Mouse (Mus musculus): Measurements from ENCODE around the gene Fndc11. TPM values are rescaled to one million over a fixed set of nuclear protein-coding genes. Genes with fewer than 3 reads are reported as not detected.
A peak's percentile ranks its signal among the peaks of the same experiment; 100 is the strongest.

Gene Fndc11
- polyA plus RNA-seq, 1 experiment from 2014 or later, result not detected

DNA sequence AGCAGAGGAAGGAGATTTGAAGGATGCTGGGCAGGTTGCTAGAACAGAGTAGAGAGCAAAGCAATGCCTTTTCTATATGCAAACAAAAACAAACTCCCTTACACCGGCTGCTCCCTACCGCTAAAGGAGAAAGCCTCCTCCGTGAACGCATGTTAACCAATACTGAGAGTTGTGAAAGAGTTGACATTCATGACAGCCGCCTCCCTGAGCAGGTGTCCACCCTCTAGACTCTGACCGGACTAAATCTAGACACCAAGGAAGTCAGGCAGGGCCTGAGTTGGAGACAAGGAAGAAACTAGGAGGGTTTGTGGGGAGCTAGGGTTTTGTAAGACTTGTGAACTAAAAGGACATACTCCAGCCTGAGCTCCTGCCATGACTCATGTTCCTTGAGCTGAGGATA, 16.9 kb upstream of the Fndc11 start:
- ATAC-seq (replicated peaks; ENCODE audit: insufficient number of reproducible peaks, low FRiP score, low TSS enrichment, low read depth) (no peak), DNase-seq (ENCODE audit: low spot score) (no peak)
- H3K9me3 ChIP-seq (replicated peaks; ENCODE audit: control insufficient read depth, low read length), result no peaks in the 10 kb centered on the region
- no peak overlapping the region for H3K9ac ChIP-seq (replicated peaks; ENCODE audit: low read length)
- H3K4me1 ChIP-seq (ENCODE audit: control insufficient read depth, insufficient read depth, low read length), result no peaks in the 10 kb centered on the region
- H3K4me3 ChIP-seq (ENCODE audit: low read depth, low read length), result no peak overlapping the region
- no peaks in the 10 kb centered on the region for H3K36me3 ChIP-seq (replicated peaks; ENCODE audit: control insufficient read depth, insufficient read depth, low read depth, low read length)
- no peak overlapping the region for H3K27ac ChIP-seq (replicated peaks; ENCODE audit: low read depth, low read length)
- H3K27me3 ChIP-seq (ENCODE audit: control insufficient read depth, insufficient read depth, low read length), result no peaks in the 10 kb centered on the region
- H3K4me2 ChIP-seq (ENCODE audit: low read depth, low read length), result no peak overlapping the region
- 81% methylated on average over 6 of the region's 6 CpGs for WGBS

DNA sequence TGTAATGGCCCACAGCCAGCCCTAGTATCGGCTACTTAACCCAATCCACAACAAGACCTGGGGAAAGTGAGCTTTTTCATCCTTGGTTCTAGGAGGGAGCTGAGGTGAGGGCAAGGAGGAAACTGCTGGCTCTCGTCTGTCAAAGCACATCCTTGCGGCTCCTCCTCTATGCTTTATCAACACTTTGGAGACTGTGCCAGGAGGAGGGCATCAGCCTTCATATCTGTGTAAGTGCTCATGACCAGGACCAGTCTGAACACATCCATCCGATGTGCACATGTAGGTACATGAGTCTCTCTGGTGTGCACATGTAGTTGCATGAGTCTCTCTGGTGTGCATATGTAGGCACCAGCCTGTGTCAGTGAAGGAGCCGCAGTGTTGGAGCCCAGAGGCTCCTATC, 14.1 kb upstream of the Fndc11 start:
- DNase-seq (ENCODE audit: low spot score), result no peak
- H3K4me2 ChIP-seq (ENCODE audit: low read depth, low read length), result no peak overlapping the region
- no peaks in the 10 kb centered on the region for H3K36me3 ChIP-seq (replicated peaks; ENCODE audit: control insufficient read depth, insufficient read depth, low read depth, low read length)
- no peaks in the 10 kb centered on the region for H3K9me3 ChIP-seq (replicated peaks; ENCODE audit: control insufficient read depth, low read length)
- H3K4me1 ChIP-seq (ENCODE audit: control insufficient read depth, insufficient read depth, low read length), result no peaks in the 10 kb centered on the region
- no peak overlapping the region for H3K4me3 ChIP-seq (ENCODE audit: low read depth, low read length)
- H3K9ac ChIP-seq (replicated peaks; ENCODE audit: low read length), result no peak overlapping the region
- no peak for ATAC-seq (replicated peaks; ENCODE audit: insufficient number of reproducible peaks, low FRiP score, low TSS enrichment, low read depth)
- 0 out of 2 replicates have a peak, but pooled peaks cover 2% of the 10 kb centered on the region for H3K27me3 ChIP-seq (ENCODE audit: control insufficient read depth, insufficient read depth, low read length)
- no peak overlapping the region for H3K27ac ChIP-seq (replicated peaks; ENCODE audit: low read depth, low read length)
- 80% methylated on average over 5 of the region's 5 CpGs for WGBS

- Histone ChIP-seq H3K4me3 (ENCODE audit: low read depth, low read length) (no peak overlapping the region), H3K27ac (replicated peaks; ENCODE audit: low read depth, low read length) (no peak overlapping the region), H3K4me2 (ENCODE audit: low read depth, low read length) (no peak overlapping the region), H3K9me3 (replicated peaks; ENCODE audit: control insufficient read depth, low read length) (no peaks in the 10 kb centered on the region), H3K4me1 (ENCODE audit: control insufficient read depth, insufficient read depth, low read length) (no peaks in the 10 kb centered on the region), H3K36me3 (replicated peaks; ENCODE audit: control insufficient read depth, insufficient read depth, low read depth, low read length) (no peaks in the 10 kb centered on the region), H3K9ac (replicated peaks; ENCODE audit: low read length) (no peak overlapping the region), H3K27me3 (ENCODE audit: control insufficient read depth, insufficient read depth, low read length) (peaks cover 2% of the 10 kb centered on the region; the same call in 1 of the 2 replicates)
- WGBS, result 80% methylated on average over 9 of the region's 9 CpGs
- ATAC-seq (replicated peaks; ENCODE audit: insufficient number of reproducible peaks, low FRiP score, low TSS enrichment, low read depth) (no peak), DNase-seq (ENCODE audit: low spot score) (no peak)
Observed at GRCm38 (mm10) chr2:181206118-181206517, 13.7 kb upstream of the Fndc11 start.

DNA sequence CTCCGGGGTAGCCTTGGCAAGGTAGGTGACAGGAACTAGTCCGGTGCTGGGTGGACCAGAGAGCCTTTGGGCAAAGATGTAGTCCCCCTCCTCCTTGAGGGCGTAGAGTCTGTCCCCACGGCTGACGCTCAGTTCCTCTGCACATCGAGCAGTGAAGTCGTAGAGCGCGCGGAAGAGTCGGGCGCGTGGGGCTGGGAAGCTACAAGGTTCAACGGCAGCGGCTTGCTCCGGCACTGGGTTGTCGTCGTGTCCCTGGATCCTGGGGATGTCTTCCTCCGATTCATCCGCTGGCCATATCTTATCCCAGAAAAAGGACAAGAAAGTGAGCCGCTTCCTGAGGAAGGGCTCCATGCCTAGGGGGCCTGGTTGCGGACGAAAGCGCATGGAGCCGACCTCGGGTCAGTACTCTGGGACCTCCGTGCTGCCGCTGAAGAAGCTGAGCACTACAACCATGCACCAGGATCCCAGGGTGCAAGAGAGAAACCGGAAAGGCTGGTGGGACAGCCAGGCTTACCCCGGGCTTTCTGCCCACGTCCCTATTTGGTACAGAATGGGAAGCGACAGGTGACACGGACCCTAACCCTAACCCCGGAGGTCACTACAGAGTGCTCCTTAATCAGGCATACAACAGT, 7.3 kb upstream of the Fndc11 start:
- H3K36me3 ChIP-seq (replicated peaks; ENCODE audit: control insufficient read depth, insufficient read depth, low read depth, low read length), result no peaks in the 10 kb centered on the region
- WGBS, result 3% methylated on average over 34 of the region's 34 CpGs
- no peak overlapping the region for H3K27ac ChIP-seq (replicated peaks; ENCODE audit: low read depth, low read length)
- H3K9me3 ChIP-seq (replicated peaks; ENCODE audit: control insufficient read depth, low read length), result no peaks in the 10 kb centered on the region
- peak overlapping the region; percentile 26 for H3K4me3 ChIP-seq (ENCODE audit: low read depth, low read length)
- H3K27me3 ChIP-seq (ENCODE audit: control insufficient read depth, insufficient read depth, low read length), result peaks cover 18% of the 10 kb centered on the region
- peak; percentile 13 for DNase-seq (ENCODE audit: low spot score)
- peaks cover 5% of the 10 kb centered on the region for H3K4me1 ChIP-seq (ENCODE audit: control insufficient read depth, insufficient read depth, low read length)
- no peak overlapping the region; the same call in 1 of the 2 replicates for H3K9ac ChIP-seq (replicated peaks; ENCODE audit: low read length)
- H3K4me2 ChIP-seq (ENCODE audit: low read depth, low read length), result peak overlapping the region; percentile 50
- peak; percentile 15; the same call in 1 of the 2 replicates for ATAC-seq (replicated peaks; ENCODE audit: insufficient number of reproducible peaks, low FRiP score, low TSS enrichment, low read depth)

DNA sequence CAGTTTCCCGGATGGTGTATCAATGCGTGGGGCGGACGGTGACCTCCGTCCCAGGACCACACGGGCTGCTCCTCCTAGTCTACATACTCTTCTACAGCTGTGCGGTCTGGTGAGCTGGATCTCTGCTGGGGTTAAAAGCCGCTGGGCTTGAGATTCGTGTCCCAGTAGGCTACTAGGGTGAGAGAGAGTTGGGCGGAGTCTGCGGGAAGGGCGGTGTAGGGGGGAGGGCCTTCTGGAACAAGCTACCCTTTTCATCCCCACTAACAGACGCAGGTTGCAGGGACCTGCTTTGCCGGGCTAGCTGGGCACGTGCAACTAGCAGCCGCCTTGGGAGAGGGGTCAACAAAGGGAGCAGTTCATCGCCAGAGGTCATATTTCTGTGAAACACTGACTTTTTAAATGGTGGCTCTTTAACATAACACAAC, 6.8 kb upstream of the Fndc11 start, which contains the start of gene Srms:
Gene Srms (minus strand): TSS at position 165 of the 425 bp plus-strand sequence.
- no peaks in the 10 kb centered on the region for H3K9me3 ChIP-seq (replicated peaks; ENCODE audit: control insufficient read depth, low read length)
- H3K27ac ChIP-seq (replicated peaks; ENCODE audit: low read depth, low read length), result no peak within 1 kb of the TSS
- H3K4me1 ChIP-seq (ENCODE audit: control insufficient read depth, insufficient read depth, low read length), result peaks cover 5% of the 10 kb centered on the region
- peak within 1 kb of the TSS; percentile 50 for H3K4me2 ChIP-seq (ENCODE audit: low read depth, low read length)
- WGBS, result under 1% methylated on average over 17 of the region's 17 CpGs
- peak; percentile 42 for DNase-seq (ENCODE audit: low spot score)
- peak; percentile 69; the same call in 1 of the 2 replicates for ATAC-seq (replicated peaks; ENCODE audit: insufficient number of reproducible peaks, low FRiP score, low TSS enrichment, low read depth)
- peaks cover 18% of the 10 kb centered on the region for H3K27me3 ChIP-seq (ENCODE audit: control insufficient read depth, insufficient read depth, low read length)
- no peaks in the 10 kb centered on the region for H3K36me3 ChIP-seq (replicated peaks; ENCODE audit: control insufficient read depth, insufficient read depth, low read depth, low read length)
- H3K9ac ChIP-seq (replicated peaks; ENCODE audit: low read length), result no peak within 1 kb of the TSS; the same call in 1 of the 2 replicates
- H3K4me3 ChIP-seq (ENCODE audit: low read depth, low read length), result peak within 1 kb of the TSS; percentile 26

DNA sequence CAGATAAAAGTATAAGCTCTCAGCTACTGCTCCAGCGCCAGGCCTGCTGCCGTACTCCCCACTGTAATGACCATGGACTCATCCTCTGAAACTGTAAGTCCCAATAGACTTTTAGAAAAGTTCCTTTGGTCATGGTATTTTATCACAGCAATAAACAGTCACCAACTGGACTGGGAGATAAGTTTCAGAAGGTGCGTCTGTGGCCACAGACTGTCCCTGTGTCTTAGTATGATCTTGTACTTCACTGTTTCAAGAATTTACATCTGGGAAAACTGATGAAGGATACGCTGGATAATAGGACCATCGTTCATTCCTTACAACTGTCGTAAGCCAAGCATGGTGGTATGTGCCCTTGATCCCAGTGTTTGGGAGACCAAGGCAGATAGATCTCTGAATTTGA, 3.8 kb upstream of the Fndc11 start:
- H3K27ac ChIP-seq (replicated peaks; ENCODE audit: low read depth, low read length), result no peak overlapping the region
- ATAC-seq (replicated peaks; ENCODE audit: insufficient number of reproducible peaks, low FRiP score, low TSS enrichment, low read depth) (no peak), DNase-seq (ENCODE audit: low spot score) (no peak)
- H3K9me3 ChIP-seq (replicated peaks; ENCODE audit: control insufficient read depth, low read length), result no peaks in the 10 kb centered on the region
- H3K4me1 ChIP-seq (ENCODE audit: control insufficient read depth, insufficient read depth, low read length), result peaks cover 5% of the 10 kb centered on the region
- WGBS, result 88% methylated on average over 6 of the region's 6 CpGs
- H3K27me3 ChIP-seq (ENCODE audit: control insufficient read depth, insufficient read depth, low read length), result peaks cover 16% of the 10 kb centered on the region
- H3K4me2 ChIP-seq (ENCODE audit: low read depth, low read length), result no peak overlapping the region
- no peak overlapping the region for H3K4me3 ChIP-seq (ENCODE audit: low read depth, low read length)
- no peaks in the 10 kb centered on the region for H3K36me3 ChIP-seq (replicated peaks; ENCODE audit: control insufficient read depth, insufficient read depth, low read depth, low read length)
- no peak overlapping the region for H3K9ac ChIP-seq (replicated peaks; ENCODE audit: low read length)

DNA sequence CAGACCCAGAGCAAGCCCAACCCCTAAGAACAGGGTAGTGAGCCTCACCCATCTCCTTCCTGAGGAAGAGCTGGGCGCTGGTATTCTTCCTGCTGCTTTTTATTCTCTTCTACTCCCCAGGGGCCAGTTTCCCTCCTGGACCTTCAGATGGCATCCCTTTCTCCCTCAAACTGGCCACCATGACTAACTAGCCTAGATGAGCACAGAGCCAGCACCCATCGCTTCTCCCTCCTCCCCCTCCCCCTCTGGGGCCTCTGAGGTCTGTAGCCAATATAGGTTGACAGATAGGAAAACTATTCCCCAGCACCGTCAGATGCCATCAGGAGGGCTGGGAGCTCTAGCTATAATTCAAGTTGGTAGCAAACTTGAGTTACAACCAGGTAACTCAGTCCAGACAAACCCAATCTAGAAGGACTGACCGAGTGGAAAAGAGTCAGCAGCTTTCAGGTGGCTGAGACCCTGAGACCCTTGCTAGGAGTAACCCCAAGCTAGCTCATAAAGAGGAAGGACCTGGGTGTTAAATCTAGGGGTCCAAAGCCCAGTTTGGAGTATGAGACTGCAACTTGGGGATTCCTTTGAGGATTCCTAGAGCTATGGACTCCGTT, 830 bp upstream of the Fndc11 start:
- H3K4me3 ChIP-seq (ENCODE audit: low read depth, low read length), result no peak overlapping the region
- ATAC-seq (replicated peaks; ENCODE audit: insufficient number of reproducible peaks, low FRiP score, low TSS enrichment, low read depth) (no peak), DNase-seq (ENCODE audit: low spot score) (no peak)
- H3K27ac ChIP-seq (replicated peaks; ENCODE audit: low read depth, low read length), result 0 out of 2 replicates have a peak overlapping the region, but pooled peaks have one; percentile 20
- 62% methylated on average over 5 of the region's 5 CpGs for WGBS
- no peaks in the 10 kb centered on the region; the same call in 1 of the 2 replicates for H3K4me1 ChIP-seq (ENCODE audit: control insufficient read depth, insufficient read depth, low read length)
- no peak overlapping the region for H3K9ac ChIP-seq (replicated peaks; ENCODE audit: low read length)
- H3K36me3 ChIP-seq (replicated peaks; ENCODE audit: control insufficient read depth, insufficient read depth, low read depth, low read length), result no peaks in the 10 kb centered on the region
- H3K27me3 ChIP-seq (ENCODE audit: control insufficient read depth, insufficient read depth, low read length), result no peaks in the 10 kb centered on the region
- H3K4me2 ChIP-seq (ENCODE audit: low read depth, low read length), result no peak overlapping the region; the same call in 1 of the 2 replicates
- H3K9me3 ChIP-seq (replicated peaks; ENCODE audit: control insufficient read depth, low read length), result no peaks in the 10 kb centered on the region

GRCm38 (mm10) chr2:181220361-181220760, 548 bp downstream of the Fndc11 start:
- Histone ChIP-seq H3K9ac (replicated peaks; ENCODE audit: low read length) (no peak overlapping the region; the same call in 1 of the 2 replicates), H3K4me2 (ENCODE audit: low read depth, low read length) (peak overlapping the region; percentile 71), H3K27me3 (ENCODE audit: control insufficient read depth, insufficient read depth, low read length) (no peaks in the 10 kb centered on the region), H3K4me3 (ENCODE audit: low read depth, low read length) (no peak overlapping the region; the same call in 1 of the 2 replicates), H3K27ac (replicated peaks; ENCODE audit: low read depth, low read length) (no peak overlapping the region), H3K9me3 (replicated peaks; ENCODE audit: control insufficient read depth, low read length) (no peaks in the 10 kb centered on the region), H3K36me3 (replicated peaks; ENCODE audit: control insufficient read depth, insufficient read depth, low read depth, low read length) (no peaks in the 10 kb centered on the region), H3K4me1 (ENCODE audit: control insufficient read depth, insufficient read depth, low read length) (no peaks in the 10 kb centered on the region; the same call in 1 of the 2 replicates)
- DNase-seq (ENCODE audit: low spot score) (no peak), ATAC-seq (replicated peaks; ENCODE audit: insufficient number of reproducible peaks, low FRiP score, low TSS enrichment, low read depth) (no peak)
- 39% methylated on average over 2 of the region's 2 CpGs for WGBS

All from embryonic facial prominence, embryonic 11.5 days (tissue).